Mouse (Mus musculus) telencephalon, adult 2 months (tissue): ENCODE measurements around the gene Pde10a.

Experiments
- DNase-seq: peaks from one replicate; pipeline ENCODE4 v3.0.0-alpha.2; 2011; ENCODE audit warnings: low read depth, low spot score

Pde10a gene

DNA sequence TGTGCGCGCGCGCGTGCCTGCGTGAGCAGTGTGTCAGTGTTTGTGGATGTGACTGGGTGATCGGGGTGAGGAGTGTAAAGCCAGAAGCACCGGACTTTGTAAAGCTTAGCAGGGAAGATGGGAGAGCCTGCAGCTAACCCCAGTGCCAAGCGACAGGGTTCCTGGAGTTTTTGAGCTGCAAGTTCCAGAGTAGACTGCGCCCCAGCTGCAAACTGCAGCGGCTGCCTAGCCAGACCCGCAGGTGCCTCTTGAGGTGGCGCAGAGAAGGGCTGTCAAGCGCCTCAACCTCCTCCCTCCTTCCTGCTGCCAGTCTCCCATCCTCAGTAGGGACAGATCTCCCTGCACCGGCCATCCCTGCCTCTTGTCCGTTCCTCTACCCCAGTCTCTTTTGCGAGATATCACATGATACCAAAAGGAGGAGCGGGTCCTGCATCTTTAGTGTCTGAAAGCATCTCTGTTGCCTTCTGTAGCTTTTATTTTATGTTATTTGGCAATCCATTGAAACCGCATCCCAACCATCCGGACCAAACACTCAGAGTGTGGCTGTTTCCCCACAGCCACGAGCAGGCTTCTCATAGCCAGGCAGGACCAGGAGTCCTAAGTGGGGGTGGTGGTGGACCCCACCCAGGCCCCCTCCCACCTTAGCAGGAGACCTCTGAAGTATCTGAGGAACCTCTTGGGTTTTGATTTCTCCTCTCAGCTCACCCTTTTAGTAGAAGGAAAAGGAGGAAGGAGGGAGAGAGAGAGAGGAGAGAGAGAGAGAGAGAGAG lies 984 bp downstream of the Pde10a start:
- DNase-seq = no peak

DNA sequence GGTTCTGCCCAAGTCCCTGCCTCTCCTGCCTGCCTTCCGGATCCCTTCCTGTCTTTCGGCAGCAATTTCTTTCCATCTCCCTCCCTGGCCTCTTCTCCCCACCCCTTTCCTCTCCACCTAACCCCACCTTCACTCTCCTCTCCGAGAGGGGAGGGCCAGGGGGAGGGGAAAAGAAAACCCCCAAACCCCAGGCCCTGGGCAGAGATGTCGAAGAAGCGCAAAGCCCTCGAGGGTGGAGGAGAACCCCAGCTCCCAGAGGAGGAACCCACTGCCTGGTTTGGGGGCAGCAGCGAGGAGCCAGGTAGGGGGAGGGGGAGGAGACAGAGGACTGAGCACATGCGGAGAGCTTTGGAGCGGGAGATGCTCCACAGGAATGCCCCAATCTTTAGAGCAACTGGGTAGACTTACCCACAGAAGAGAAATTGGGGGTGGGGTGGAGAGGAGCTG lies 1.7 kb downstream of the Pde10a start:
- DNase-seq = no peak

DNA sequence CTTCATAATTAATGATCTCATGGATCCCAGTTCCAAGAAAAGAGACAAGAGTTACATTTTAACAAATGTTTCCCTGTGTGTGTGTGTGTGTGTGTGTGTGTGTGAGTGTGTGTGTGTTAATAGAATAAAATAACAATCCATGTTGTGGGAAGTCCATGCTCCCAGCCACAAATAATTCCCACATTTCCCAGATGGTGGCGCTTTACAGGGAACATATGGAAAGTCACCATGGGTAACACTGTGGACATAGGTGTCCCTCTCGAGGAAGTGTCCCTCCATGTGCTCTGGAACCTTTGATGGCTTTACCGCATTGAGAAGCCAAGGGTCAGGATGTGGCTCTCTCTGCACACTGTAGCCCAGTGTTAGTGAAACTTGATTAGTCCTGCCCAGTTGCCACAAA lies 3.5 kb downstream of the Pde10a start:
- DNase-seq = no peak

DNA sequence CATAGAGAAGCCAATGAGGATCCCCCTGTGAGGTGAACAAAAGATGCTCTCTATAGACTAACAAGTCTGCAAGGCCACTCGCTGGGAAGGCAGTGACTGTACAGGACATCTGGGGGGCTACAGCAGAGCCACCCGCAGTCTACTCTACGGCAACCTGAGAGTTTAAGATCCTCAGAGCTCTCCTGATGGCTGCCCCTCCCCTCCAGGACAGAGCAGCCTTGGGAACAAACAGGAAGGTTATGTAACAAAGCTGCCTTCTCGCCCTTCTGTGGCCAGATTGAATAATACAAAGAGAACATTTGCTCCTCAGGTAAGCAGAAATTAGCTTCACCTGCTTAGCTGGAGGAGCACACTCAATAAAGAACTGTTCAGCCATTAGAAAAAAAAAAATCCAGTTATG lies 7.4 kb downstream of the Pde10a start:
- DNase-seq = no peak

DNA sequence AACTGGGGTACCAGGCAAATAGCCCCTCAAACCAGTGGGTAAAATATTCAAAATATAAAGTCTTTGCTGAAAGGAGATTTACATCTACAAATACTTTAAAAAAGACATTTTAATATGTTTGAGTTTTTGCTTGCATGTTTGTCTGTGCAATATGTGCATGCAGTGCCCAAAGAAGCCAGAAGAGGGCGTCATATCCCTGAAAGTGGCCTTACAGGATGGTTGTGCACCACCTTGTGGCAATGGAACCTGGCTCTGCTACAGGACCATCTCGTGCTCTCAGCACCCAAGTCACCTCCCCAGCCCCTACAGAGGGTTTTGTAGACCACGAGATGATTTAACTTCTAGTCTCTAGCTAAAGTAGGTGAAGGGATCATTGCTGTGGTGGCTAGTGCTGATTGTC lies 8.7 kb downstream of the Pde10a start:
- no peak for DNase-seq

- no peak for DNase-seq
Measured at GRCm38 (mm10) chr17:8536522-8536921, 11.3 kb downstream of the Pde10a start.

GRCm38 (mm10) chr17:8538102-8538501 lies 12.9 kb downstream of the Pde10a start:
- DNase-seq = no peak

- DNase-seq = no peak
Measured at GRCm38 (mm10) chr17:8541974-8542538, 16.9 kb downstream of the Pde10a start.

GRCm38 (mm10) chr17:8546366-8546765 lies 21.2 kb downstream of the Pde10a start:
- no peak for DNase-seq

DNA sequence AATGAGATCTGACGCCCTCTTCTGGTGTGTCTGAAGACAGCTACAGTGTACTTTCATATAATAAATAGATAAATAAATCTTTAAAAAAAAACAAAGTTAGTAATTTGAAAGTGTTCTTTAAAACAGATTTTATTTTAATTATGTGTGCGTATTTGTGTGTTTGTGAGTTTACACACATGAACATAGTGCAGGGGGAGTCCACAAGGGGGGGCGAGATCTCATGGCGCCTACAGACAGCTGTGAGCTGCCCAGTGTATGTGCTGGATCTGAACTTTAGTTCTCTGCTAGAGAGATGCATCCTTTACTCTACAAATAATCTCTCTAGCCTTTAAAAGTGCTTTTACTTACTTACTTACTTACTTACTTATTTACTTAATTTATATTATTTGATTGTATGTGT lies 23.6 kb downstream of the Pde10a start:
- no peak for DNase-seq

GRCm38 (mm10) chr17:8551641-8552040 lies 26.5 kb downstream of the Pde10a start:
- DNase-seq = no peak

DNA sequence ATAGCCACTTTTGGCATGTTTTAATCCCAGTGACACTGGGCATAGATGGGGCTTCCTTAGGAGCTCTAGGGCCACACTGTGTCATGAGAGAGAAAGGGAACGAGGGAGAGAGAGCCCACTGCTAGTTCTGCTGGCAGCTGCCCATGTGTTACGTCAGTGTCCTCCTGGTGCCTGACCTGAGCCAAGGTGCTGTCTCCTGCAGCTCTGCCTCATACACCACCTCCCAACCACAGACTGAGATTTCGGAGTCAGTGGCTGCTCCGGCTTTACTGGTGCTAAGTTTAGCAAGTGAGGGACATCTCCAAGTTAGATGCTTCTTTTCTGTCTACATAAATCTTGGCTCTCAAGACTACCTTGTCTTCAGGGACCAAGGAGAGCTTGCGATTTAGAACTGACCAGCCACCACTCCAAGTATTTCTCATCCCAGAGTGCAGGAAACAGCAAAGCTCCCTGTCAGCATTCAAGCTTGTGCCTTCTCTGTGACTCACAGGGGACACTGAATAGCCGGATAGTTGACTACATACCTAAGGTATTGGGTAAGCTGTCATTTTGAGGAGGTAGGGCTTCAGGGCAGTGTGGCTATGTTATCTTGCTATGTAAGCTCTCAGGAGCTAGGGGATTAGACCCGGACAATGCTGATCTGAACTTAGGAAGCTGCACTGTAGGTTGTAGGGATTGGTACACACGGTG lies 27.3 kb downstream of the Pde10a start:
- DNase-seq = no peak

GRCm38 (mm10) chr17:8553601-8554000 lies 28.4 kb downstream of the Pde10a start:
- DNase-seq = no peak

DNA sequence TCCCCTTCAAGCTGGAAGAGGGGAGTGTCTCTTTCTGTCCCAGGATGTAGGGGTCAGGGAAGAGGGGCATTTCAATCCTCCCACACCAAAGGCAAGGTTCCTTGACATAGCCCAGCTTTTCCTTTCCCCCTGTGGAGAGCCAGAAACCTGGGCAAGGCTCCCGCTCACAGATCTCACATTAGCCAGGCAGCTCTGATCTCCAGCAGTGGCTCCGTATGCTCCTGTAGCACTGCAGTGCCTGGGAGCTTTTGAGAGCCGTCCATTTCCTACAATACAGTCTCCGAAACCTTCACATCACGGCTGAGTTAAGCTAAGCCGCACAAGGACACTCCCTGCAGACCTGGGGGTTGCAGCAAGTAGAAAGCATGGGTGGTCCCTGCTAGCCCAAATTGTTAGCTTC lies 29.0 kb downstream of the Pde10a start:
- no peak for DNase-seq

DNA sequence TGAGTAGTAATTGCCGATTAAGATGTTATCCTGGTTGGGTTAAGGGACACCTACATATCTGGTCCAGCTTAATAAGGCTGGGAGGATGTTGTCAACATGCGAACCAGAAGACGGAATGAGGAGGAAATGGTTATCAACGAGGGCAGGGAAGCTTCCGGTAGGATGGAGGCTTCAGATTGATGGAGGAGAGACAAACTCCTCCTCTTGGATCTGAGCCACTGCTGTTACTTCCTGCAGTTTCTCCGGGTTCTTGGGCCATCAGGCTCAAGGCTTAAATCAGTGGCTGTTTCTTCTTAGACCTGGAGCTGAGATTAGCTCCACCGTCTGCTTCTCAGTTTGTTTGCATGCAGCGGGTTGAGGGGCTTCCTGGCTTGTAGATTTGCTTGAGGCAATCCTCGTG lies 30.6 kb downstream of the Pde10a start:
- DNase-seq = no peak

DNA sequence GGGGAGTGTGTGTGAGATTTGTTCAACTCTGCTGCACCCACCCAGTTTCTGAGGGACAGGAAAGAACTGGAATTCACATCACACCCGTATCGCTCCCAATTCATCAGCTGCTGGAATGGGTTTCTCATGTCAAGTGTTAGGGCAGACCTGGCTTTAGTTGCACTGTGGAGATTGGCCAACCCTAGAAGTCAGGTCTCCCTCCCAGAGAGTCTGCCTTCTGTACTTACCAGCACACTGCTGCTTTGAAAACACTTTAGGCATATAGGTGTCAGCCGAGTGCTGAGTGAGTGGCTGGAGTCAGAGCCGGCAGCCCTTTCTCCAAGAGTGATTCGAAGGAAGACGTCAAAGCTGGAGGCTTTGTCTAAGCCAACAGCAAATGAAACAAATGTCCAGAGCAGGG lies 31.1 kb downstream of the Pde10a start:
- no peak for DNase-seq

- no peak for DNase-seq
Measured at GRCm38 (mm10) chr17:8557926-8558325, 32.8 kb downstream of the Pde10a start.

DNA sequence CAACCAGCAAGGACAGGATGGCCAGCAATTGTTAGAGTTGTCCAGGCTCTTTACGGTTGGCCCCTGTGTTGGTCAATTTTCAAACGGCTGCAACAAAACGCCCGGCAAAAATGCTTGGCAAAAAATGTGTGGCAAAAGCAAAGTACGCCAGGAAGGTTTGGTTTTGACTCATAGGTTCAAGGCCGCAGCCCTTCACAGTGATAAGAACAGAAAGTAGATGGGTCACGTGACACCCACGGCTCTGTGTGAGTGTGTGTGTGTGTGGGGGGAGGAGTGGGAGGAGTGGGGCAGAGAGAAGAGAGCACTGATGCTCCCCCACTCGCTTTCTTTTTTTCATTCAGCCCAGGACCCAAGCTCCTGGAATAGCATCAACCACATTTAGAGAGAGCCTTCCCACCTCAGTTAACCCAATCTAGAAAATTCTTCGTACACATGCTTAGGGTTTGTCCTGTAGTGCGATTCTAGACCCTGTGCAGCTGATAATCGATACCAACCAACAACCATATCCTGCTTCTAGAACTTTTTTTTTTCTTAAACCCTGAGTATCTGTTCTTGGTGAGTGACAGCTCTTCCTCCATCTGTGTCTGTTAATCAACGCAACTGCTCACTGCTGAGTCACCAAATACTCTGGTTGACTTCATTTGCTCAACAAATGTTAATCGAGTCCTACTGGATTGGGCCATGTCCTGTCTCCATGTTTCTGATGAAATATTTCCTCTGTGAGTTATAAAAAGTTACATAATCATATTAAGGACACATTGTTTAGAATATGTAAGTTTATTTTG lies 37.1 kb downstream of the Pde10a start:
- DNase-seq = no peak

GRCm38 (mm10) chr17:8562886-8563280 lies 37.7 kb downstream of the Pde10a start:
- no peak for DNase-seq

DNA sequence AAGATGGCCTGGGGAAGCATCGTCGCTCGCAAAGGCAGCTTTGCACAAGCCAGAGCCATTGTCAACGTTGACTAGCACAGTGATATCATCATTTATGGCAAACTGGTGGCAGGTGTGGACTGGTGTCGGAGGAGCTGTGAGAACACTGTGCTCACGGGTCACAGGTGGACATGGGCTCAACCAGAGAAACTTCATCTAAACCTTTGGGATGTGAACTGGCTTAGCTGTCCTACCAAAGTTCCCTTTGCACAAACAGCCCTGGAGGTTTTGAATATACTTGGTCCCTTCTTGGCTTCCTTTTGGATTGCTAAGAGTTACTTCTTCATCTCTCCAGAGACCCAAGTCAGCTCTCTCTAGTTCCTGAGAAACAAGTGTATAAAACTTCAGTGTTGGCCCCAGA lies 41.7 kb downstream of the Pde10a start, which contains the start of gene Gm17087:
Gm17087 (minus strand) TSS at position 101 of the 400 bp plus-strand sequence.
- DNase-seq = no peak

DNA sequence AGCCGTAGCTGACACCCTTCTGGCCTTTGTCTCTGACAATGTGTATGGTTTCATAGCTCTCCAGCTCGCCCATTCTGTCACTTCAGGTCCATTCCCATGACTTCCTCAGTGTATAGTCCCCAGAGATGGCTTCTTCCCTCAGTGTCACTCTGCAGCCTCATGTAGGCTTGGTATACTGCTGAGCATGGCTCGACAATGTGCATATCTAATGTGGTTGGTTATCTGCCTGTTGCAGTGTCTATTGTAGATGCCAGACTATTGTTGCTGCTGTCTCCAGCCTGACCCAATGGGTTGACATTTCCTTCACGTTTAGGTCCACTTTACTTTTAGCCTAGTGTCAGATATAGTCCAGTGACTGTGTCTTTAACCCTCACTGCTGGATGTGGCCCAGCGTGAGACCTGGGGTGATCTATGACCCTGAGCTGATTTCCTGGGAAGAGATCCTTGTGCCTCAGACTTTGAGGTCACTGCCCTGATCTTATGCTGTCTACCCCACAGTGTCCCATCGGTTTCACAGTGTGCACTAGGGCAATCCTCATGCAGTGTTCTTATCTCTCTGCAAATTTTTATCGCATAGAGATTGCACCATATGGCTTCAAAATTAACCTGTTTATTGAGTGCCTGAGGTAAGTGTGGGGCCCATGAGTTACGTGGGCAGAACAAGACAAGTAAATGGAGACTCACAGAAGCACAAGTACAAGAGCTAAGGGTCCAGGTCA lies 48.5 kb downstream of the Pde10a start:
- no peak for DNase-seq
